Mouse (Mus musculus) cerebellum, adult 18-20 months (tissue): Measurements from ENCODE around the gene Mbnl2.
"Not testable (repeated sequence)": the region's sequence is repeated elsewhere in the genome, so short reads cannot be mapped to it uniquely, and the experiment has no call there.

Source experiments
- DNase-seq, 2 experiments: peaks; one replicate each; pipeline ENCODE4 v3.0.0; 2021

Gene Mbnl2

DNA sequence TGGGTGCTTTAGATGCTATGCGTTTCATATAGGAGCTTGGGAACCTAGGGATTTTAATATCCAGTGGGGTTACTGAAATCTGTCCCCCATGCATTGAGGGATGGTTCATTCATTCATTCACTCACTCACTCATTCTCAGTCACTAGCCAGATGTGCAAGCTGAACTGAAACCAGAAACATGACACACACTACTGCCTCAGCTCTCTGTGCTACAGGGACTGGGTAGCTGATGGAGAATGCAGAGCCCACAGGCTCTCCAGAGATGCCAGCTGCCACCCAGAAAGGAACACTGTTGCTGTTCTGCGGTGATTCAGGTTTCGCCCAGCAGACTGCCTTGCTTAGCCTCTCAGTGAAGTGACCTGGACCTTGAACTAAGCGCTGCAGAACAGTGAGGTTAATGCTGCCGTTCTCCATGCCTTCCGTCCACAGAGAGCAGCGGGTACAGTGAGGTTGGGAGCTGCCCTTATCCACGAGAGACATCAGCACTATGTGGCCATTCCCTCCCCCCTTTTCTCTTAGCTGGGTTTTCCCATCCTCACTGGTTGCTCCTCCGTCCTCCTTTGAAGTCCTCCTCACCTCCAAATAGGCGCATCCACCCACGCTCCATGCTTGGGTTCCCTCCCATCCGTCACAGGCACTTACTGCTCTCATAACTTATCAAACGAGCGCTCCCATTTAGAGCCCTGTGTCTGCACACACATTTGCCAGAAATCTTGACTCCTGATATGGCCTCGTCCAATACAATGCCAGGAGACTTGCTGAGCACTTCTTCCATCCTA lies 58.2 kb downstream of the Mbnl2 start:
- DNase-seq: peak in 1 of 2 experiments; percentile 7

GRCm38 (mm10) chr14:120335366-120335765 lies 59.9 kb downstream of the Mbnl2 start:
- no peak for DNase-seq

- no peak for DNase-seq
These were observed 60.4 kb downstream of the Mbnl2 start for GRCm38 (mm10) chr14:120335871-120336270.

GRCm38 (mm10) chr14:120336380-120336779 lies 60.9 kb downstream of the Mbnl2 start:
- peak; percentile 35 to 48 for DNase-seq

DNA sequence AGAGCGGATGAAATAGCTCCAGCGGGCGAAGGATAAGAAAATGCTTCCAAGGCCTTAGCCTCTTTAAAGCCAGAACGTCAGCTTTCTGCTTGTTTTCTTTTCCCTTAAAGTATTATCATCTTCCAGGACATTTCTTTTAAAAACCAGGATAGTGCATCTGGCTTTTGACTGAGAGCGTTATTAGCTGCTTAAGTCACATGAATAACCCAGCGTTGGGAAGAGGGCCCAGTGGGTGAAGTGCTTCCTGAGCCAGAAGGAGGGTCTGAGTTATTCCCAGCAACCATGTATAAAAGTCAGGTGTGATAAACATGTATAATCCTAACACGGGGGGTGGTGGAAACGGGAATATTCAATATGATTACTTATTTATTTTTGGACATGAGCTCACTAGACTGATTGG lies 61.4 kb downstream of the Mbnl2 start:
- DNase-seq: no peak

- DNase-seq: no peak
These were observed 62.4 kb downstream of the Mbnl2 start for GRCm38 (mm10) chr14:120337731-120338462.

DNA sequence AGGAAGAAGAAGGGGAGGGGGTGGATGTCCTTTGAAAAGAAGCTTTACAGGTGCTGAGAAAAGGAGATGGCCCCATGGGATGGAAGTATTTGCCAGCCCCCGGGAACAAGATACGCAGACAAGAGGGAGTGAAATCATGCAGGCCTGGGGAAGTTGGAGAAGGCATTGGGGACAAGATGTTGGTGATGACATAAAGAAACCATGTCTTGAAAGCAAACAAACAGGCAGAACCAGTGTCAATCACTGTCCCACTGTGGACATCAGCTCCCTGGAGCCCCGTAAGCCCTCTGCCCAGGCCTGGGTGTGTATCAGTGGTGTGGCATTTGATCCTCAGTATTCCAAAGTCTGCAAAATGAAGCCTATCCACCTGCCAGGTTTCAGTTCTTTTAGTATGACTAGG lies 63.2 kb downstream of the Mbnl2 start:
- no peak for DNase-seq

- no peak for DNase-seq
These were observed 66.4 kb downstream of the Mbnl2 start for GRCm38 (mm10) chr14:120341912-120342311.

GRCm38 (mm10) chr14:120342321-120342720 lies 66.9 kb downstream of the Mbnl2 start:
- no peak for DNase-seq

DNA sequence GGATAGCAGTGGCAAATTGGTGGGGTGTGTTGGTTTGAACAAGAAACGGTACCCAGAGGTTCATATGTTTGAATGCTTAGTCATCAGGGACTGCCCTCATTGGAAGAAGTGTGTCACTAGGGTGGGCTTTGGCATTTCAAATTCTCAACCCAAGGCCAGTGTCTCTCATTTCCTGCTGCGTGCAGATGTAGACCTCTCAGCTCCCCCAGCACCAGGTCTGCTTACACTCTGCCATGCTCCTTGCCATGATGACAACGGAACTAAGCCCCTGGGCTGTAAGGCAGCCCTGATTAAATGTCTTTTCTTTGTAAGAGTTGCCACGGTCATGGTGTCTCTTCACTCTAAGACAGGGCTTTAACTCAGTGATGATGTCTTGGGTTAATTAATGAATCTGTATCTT lies 69.2 kb downstream of the Mbnl2 start:
- no peak for DNase-seq

GRCm38 (mm10) chr14:120347410-120348315 lies 72.2 kb downstream of the Mbnl2 start:
- DNase-seq: no peak

GRCm38 (mm10) chr14:120349332-120349731 lies 73.9 kb downstream of the Mbnl2 start:
- no peak for DNase-seq

GRCm38 (mm10) chr14:120352136-120352843 lies 76.8 kb downstream of the Mbnl2 start:
- DNase-seq: no peak

GRCm38 (mm10) chr14:120353211-120353610 lies 77.7 kb downstream of the Mbnl2 start:
- DNase-seq: no peak

- no peak for DNase-seq
These were observed 79.1 kb downstream of the Mbnl2 start for GRCm38 (mm10) chr14:120354595-120354994.

DNA sequence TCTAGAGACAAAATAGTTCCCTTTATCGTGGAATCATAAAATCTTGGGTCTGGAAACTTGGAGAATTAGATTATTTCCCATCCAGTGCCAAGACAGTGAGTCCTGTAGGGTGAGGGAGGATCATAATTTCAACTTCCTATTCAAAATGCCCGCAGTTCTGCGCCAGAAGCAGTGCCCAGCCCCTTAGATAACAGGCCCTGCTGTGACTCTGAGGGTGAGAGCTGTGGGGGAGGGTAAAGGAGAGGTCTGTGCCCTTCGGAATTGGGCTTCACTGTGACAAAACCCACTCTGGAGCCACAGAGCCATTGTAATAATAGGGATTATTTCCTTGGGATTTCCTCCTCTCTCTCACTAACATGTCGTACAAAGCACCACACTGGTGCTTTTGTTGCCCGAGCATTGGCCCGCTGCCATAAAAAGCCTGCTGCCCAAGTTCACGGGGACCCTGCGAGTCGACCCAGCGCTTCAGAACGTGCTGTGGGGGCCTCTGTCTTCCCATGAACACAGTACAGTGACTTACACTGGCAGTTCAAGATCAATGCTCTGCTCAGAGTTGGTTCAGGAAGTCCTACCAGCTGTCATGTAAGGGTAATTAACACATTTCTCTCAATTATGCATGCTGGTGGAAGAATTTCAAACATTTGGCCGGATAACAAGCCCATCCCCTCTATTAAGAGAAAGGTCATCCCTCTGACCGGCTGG lies 79.7 kb downstream of the Mbnl2 start:
- peak in 1 of 2 experiments; percentile 49 for DNase-seq

- peak; percentile 42 to 48 for DNase-seq
These were observed 80.4 kb downstream of the Mbnl2 start for GRCm38 (mm10) chr14:120355742-120356440.

DNA sequence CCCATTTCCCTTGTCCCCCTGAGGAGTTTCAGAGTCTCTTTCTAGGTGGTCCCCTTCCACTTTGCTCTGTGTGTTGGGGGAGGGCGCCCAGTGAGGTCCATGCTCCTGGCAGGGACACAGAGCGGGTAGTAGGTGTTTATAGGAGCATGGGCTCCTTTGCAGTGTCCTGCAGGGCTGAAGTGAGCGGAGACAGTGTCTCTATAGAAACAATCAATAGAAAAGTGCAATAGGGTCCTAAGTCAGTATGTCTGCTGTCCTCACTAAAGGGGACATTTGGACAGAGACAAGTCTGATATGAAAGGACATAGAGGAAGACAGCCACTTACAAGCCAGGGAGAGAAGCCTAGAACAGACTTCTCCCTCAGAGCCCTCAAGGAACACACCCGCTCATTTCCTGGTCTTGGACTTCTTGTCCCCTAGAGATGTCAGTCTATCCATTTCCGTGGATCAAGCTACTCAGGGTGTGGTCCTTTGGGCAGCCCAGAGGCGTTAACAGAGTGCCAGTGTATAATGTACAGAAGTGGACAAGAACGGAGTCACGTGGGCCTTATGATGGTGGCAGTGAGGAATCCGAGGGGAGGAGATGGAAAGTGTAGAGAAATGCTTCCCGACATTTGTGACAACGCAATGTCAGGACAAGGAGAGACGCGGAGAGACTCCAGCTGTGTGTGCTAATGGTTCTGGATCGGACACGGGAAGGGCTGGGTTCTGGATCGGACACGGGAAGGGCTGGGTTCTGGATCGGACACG lies 82.0 kb downstream of the Mbnl2 start:
- no peak for DNase-seq

DNA sequence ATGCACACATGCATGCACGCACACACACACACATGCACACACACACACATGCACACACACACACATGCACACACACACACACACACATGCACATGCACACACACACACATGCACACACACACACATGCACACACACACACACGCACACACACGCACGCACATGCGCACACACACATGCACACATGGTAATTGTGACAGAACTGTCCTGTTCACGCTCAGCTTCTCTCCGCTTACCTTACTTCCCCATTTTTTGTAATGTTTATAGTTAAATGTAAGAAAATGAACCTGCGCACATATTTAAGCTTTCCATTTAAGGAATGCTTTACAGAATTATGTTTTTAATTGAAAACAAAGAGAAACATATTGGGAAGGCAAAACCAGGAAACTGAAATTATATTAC lies 84.1 kb downstream of the Mbnl2 start:
- not testable (repeated sequence) for DNase-seq

DNA sequence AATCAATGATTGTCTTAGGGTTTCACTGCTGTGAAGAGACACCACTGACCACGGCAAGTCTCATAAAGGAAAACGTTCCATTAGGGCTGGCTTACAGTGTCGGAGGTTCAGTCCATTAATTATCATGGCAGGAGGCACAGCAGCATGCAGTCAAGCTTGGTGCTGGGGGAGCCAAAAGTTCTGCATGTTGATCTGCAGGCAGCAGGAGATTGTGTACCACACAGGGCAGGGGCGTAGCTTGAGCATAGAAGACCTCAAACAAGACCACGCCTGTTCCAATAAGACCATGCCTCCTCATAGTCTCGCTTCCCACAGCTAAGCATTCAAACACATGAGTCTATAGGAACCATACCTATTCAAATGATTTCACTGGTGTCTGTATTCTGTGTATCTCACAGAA lies 85.7 kb downstream of the Mbnl2 start:
- no peak for DNase-seq
